25 mouse cellular contexts compared by ENCODE assay signal in the genomic region with DNA sequence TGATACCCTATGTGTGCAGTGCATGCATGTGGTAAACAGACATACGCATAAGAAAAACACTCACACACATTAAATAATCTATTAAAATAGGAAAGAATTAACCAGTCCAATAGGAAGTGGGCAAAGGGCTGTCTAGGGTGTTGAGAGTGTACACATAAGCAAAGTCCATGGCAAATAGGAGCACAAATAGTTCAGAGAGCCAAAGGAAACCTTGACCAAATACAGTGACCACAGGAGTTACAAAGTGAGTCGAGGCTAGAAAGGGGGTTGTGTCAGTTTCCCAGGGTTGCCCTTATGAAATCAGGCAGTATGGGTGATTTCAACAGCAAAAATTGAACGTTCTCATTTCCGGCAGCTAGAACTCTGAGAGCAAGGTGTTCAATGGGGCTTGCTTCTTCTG. TPM values are rescaled to one million over a fixed set of nuclear protein-coding genes. Genes with fewer than 3 reads are reported as not detected.
"Had no signal": no experiment of that assay in that cellular context is flagged by ENCODE, and none has a peak within 500 bp of the region (broad histone marks: within the 10 kb centered on the region; RNA-seq: fewer than 3 reads in every experiment).

No protein-coding gene starts in this region.

- DNase-seq: retina, postnatal 1 day; right cerebral cortex, adult 18-20 months; right cerebral cortex, postnatal 14 days; right cerebral cortex, postnatal 25 days; right cerebral cortex, postnatal 4 days; spleen, adult 18-20 months; thymus, adult 18-20 months; thymus, adult 2 months; thymus, postnatal 14 days; thymus, postnatal 25 days; thymus, postnatal 36 days; thymus, postnatal 4 days had no signal

- H3K36me3 ChIP-seq: neural tube, embryonic 13.5 days; neural tube, embryonic 15.5 days; stomach, embryonic 15.5 days had no signal

- H3K9ac ChIP-seq: neural tube, embryonic 13.5 days; neural tube, embryonic 15.5 days; stomach, embryonic 15.5 days had no signal

- H3K4me1 ChIP-seq: neural tube, embryonic 13.5 days; neural tube, embryonic 15.5 days; stomach, embryonic 15.5 days had no signal

- H3K9me3 ChIP-seq: neural tube, embryonic 13.5 days; neural tube, embryonic 15.5 days; stomach, embryonic 15.5 days had no signal

- H3K4me3 ChIP-seq: neural tube, embryonic 13.5 days; neural tube, embryonic 15.5 days; stomach, embryonic 15.5 days had no signal

- H3K4me2 ChIP-seq: neural tube, embryonic 13.5 days; neural tube, embryonic 15.5 days; stomach, embryonic 15.5 days had no signal

- H3K27me3 ChIP-seq: neural tube, embryonic 13.5 days; neural tube, embryonic 15.5 days; stomach, embryonic 15.5 days had no signal

- H3K27ac ChIP-seq: neural tube, embryonic 13.5 days; neural tube, embryonic 15.5 days; stomach, embryonic 15.5 days; stomach, postnatal 0 days had no signal

RNA-seq across cellular contexts. Expression of a gene that starts 23.8 kb away (rescaled TPM):
- total RNA-seq: neutrophil, adult 5-6 weeks had no signal
- polyA plus RNA-seq: neural tube, embryonic 13.5 days; neural tube, embryonic 14.5 days; neural tube, embryonic 15.5 days; small intestine, adult 2 months; spleen, adult 2 months; stomach, embryonic 14.5 days; stomach, embryonic 15.5 days; stomach, embryonic 16.5 days; stomach, postnatal 0 days; testis, adult 2 months; thymus, adult 2 months; thymus, postnatal 0 days; urinary bladder, adult 2 months had no signal

RNA-seq across cellular contexts. Expression of a gene that starts 56.4 kb away (rescaled TPM):
- total RNA-seq: neutrophil, adult 5-6 weeks had no signal
